Mouse (Mus musculus) ovary, postnatal 10 days (tissue): ENCODE data around the gene Xpnpep2.

Source experiments
- DNase-seq: peaks from one replicate; pipeline ENCODE4 v3.0.0; 2022; ENCODE audit warnings: low spot score

Xpnpep2 gene

DNA sequence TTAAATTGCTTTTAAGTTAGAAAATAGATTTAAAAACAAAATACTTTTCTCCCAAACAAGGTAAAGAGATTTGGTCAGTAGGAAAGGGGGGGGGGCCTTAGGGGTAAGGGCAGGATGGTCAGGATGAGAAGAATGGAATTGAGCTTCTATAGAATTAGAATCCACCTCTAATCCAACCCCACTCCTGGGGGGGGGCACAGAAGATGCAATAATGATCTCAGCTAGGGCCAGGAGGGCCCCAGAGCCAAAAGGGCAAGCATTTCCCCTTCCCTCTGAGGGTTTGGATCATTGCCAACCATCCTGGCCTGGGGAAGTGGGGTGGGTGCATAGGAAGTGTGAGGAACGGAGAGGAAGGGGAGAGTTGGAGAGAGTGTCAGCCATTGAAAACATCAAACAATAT is 61.8 kb downstream of the Xpnpep2 start:
- no peak for DNase-seq

DNA sequence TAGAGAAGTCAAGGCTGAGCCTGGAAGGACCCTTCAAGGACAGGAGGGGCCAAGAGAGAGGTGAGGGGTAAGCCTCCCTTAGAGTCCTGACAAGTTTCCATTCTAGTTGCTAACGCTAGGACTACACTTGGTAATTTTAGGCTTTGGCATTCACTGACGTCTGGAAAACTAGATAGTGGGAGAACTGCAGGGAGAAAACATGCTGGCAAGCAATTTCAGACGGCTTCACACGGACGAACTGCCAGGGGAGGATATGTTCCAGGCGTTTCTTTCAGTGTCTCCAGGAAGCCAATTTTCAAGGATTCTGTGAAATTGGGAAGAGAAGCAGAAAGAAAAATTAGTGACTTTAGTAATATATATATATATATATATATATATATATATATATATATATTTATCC is 73.3 kb downstream of the Xpnpep2 start:
- no peak for DNase-seq

DNA sequence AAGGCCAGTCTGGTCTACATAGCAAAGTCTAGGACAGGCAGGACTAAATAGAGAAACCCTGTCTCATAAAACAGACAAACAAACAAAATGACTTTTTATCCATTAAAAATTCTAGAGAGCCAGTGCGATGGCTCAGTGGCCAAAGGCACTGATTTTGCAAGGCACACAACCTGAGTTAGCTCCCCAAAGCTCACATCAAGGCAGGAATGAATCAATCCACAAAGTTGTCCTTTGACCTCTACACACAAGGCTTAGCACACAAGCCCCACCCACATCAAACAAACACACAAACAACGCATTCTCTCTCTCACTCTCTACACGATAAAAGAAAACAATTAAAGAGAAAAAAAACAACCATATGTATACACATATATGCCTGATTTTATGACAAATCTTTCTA is 76.2 kb downstream of the Xpnpep2 start:
- no peak for DNase-seq
